18 mouse cellular contexts compared by ENCODE assay signal in genomic region chr1:77446438-77446837, GRCm38 (mm10).
DNase-seq lines count a peak whose midpoint lies in the region; TF ChIP-seq lines count a peak whose summit lies in the region.
"Had no signal": no experiment of that assay in that cellular context is flagged by ENCODE, and none has a peak within 500 bp of the region (broad histone marks: within the 10 kb centered on the region; RNA-seq: fewer than 3 reads in every experiment).

No protein-coding gene starts in this region.

- H3K9me3 ChIP-seq in E14TG2a.4 (ENCODE audit: low read length) = no peaks in the 10 kb centered on the region
- H3K9me3 ChIP-seq: heart, embryonic 10.5 days; midbrain, embryonic 15.5 days; neural tube, embryonic 12.5 days; stomach, embryonic 15.5 days had no signal

- H3K4me1 ChIP-seq in E14TG2a.4 (replicated peaks; ENCODE audit: low read depth, low read length) = peaks cover 98% of the 10 kb centered on the region

- no peak for TF ChIP-seq CTCF in E14TG2a.4 (conservative IDR thresholded peaks at IDR 0.05; ENCODE audit: low read length)

- DNase-seq in heart, adult 11 months = peak; percentile 50
- DNase-seq in heart, adult 8-10 months (ENCODE audit: low spot score) = no peak
- DNase-seq in kidney, postnatal 4 days = peak; percentile 26 to 33
- DNase-seq in kidney, adult 18-20 months = no peak
- peak; percentile 23 for DNase-seq in R1 (ENCODE audit: low read depth, low spot score)
- no peak for DNase-seq in spleen, postnatal 4 days (ENCODE audit: low spot score in 2 of 2)
- DNase-seq: adrenal gland, postnatal 25 days; cerebellum, adult 9-10 months; gastrocnemius, adult 2 months; heart, postnatal 4 days; lung, postnatal 4 days; right cerebral cortex, postnatal 25 days; thymus, postnatal 25 days had no signal

- peaks cover 24% of the 10 kb centered on the region for H3K36me3 ChIP-seq in E14TG2a.4 (ENCODE audit: insufficient read depth, low read length)
- H3K36me3 ChIP-seq: midbrain, embryonic 15.5 days; stomach, embryonic 15.5 days had no signal

- peak overlapping the region; percentile 46 for H3K4me3 ChIP-seq in E14TG2a.4 (replicated peaks; ENCODE audit: low read length)
- H3K4me3 ChIP-seq: gastrocnemius, adult 2 months; heart, embryonic 10.5 days; midbrain, embryonic 15.5 days; neural tube, embryonic 12.5 days; stomach, embryonic 15.5 days had no signal

- H3K27me3 ChIP-seq in E14TG2a.4 (ENCODE audit: insufficient read depth, low read length) = no peaks in the 10 kb centered on the region
- H3K27me3 ChIP-seq: midbrain, embryonic 15.5 days; neural tube, embryonic 12.5 days; stomach, embryonic 15.5 days had no signal

Comparison
In these comparisons a context has a peak if more than half of its experiments do, and no peak if none do; other contexts are left out.
1. DNase-seq: peak in heart, adult 11 months (single experiment), kidney, postnatal 4 days (2 of 2) and R1 (single experiment); none in heart, adult 8-10 months (single experiment), kidney, adult 18-20 months (single experiment) and spleen, postnatal 4 days (0 of 2).